Mouse (Mus musculus) left cerebral cortex, postnatal 10 days (tissue): ENCODE measurements around the gene Olfr669. TPM values are rescaled to one million over a fixed set of nuclear protein-coding genes. Genes with fewer than 3 reads are reported as not detected.
"Not testable (repeated sequence)": the region's sequence is repeated elsewhere in the genome, so short reads cannot be mapped to it uniquely, and the experiment has no call there.

Experiments used
- DNase-seq, 2 experiments: peaks; one replicate each; pipeline ENCODE4 v3.0.0; 2021 to 2022; ENCODE audit warnings: low spot score in 2 of 2, mixed read lengths in 1 of 2; ENCODE audit errors: extremely low spot score in 1 of 2
- intact Hi-C: fragments of 180-260 bp; cut with DNase I; formaldehyde crosslinking; loops from one replicate; pipeline ENCODE4 v1.15.1; 2025
- total RNA-seq, 2 experiments: library from RNA; stranded (reverse); gene quantifications; 2 replicates each; pipeline ENCODE4 v1.2.3; 2021

Gene Olfr669
- not detected for total RNA-seq

- intact Hi-C loops, result no loop called here
- no peak for DNase-seq
Observed at GRCm38 (mm10) chr7:104933940-104934339, at the start of gene Olfr669. Gene Olfr669 (plus strand): TSS chr7:104934240.

GRCm38 (mm10) chr7:104895852-104896251, 38.2 kb upstream of the Olfr669 start, which contains the start of gene Olfr666:
Gene Olfr666 (minus strand): TSS chr7:104895952.
- no peak for DNase-seq
- intact Hi-C loops, result no loop called here

DNA sequence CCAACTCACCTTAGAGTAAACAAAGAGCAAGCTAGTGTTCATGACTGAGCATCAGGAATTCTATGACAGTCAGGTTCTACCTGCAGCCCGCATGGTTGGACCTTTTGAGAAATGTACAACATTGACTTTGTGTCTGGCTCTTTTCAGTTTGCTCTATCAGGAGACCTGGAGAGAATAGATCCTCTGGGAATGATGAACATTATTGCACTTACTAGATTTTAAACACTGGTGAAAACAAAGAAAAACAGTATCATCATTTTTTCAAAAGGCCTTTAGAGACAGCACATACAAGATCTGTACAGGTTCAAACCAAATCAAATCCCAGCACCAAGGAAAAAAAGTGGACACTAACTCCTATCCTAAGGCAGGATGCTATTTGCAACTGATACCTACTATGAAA, 12.7 kb upstream of the Olfr669 start, which contains the start of gene Olfr667:
Olfr667 (minus strand) TSS at position 101 of the 400 bp plus-strand sequence.
- intact Hi-C loops, result no loop called here
- no peak for DNase-seq

GRCm38 (mm10) chr7:104927957-104928356, 6.1 kb upstream of the Olfr669 start, which contains the start of gene Olfr668:
Gene Olfr668 (minus strand): TSS chr7:104928057.
- intact Hi-C loops, result no loop called here

GRCm38 (mm10) chr7:104950234-104950633, 16.2 kb downstream of the Olfr669 start:
- intact Hi-C loops, DNase-seq: not testable (repeated sequence)

More at GRCm38 (mm10) chr7:104927957-104928356, 6.1 kb upstream of the Olfr669 start, which contains the start of gene Olfr668:
- no peak for DNase-seq

GRCm38 (mm10) chr7:104962520-104962919, 28.5 kb downstream of the Olfr669 start, which contains the start of gene Olfr670:
Gene Olfr670 (minus strand): TSS chr7:104962620.
- intact Hi-C loops, result no loop called here
- DNase-seq, result no peak

DNA sequence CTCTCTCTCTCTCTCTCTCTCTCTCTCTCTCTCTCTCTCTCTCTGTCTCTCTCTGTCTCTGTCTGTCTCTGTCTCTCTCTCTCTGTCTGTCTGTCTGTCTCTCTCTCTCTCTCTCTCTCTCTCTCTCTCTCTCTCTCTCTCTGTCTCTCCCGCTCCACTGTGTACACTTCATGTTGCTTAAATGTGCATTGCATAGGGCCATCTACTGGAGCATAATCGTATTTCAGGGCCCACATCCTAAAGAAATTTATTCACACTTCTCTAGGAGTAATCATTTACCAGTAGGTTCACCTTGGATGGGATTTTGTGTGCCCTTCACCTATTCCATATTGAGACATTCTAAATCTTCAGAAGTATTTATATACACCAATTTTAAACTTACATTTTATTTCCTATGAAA, 38.5 kb downstream of the Olfr669 start:
- DNase-seq, intact Hi-C loops: not testable (repeated sequence)

- no peak for DNase-seq
- intact Hi-C loops, result no loop called here
Observed at GRCm38 (mm10) chr7:104979026-104979425, 45.0 kb downstream of the Olfr669 start, which contains the start of gene Olfr671. Gene Olfr671 (minus strand): TSS chr7:104979126.

Other genes with a start within 250 kb of the Olfr669 start
- not detected for gene Olfr661, start 247.7 kb upstream of the Olfr669 start, total RNA-seq
- gene Usp17le, start 156.8 kb upstream of the Olfr669 start, total RNA-seq, result not detected
- gene Usp17lb, start 91.6 kb upstream of the Olfr669 start, total RNA-seq, result not detected
- not detected for gene Usp17la, start 77.2 kb upstream of the Olfr669 start, total RNA-seq
- not detected for gene Olfr665, start 56.2 kb upstream of the Olfr669 start, total RNA-seq
- gene Olfr666, start 38.3 kb upstream of the Olfr669 start, total RNA-seq, result not detected
- gene Olfr667, start 12.8 kb upstream of the Olfr669 start, total RNA-seq, result not detected
- gene Olfr668, start 6.2 kb upstream of the Olfr669 start, total RNA-seq, result not detected
- not detected for gene Olfr670, start 28.4 kb downstream of the Olfr669 start, total RNA-seq
- not detected for gene Olfr671, start 44.9 kb downstream of the Olfr669 start, total RNA-seq
- not detected for gene Olfr672, start 67.8 kb downstream of the Olfr669 start, total RNA-seq
- gene Olfr675, start 94.2 kb downstream of the Olfr669 start, total RNA-seq, result not detected
- gene Olfr676, start 98.5 kb downstream of the Olfr669 start, total RNA-seq, result not detected
- not detected for gene Olfr677, start 117.1 kb downstream of the Olfr669 start, total RNA-seq
- gene Olfr678, start 130.2 kb downstream of the Olfr669 start, total RNA-seq, result not detected
- gene Olfr679, start 147.0 kb downstream of the Olfr669 start, total RNA-seq, result not detected
- not detected for gene Olfr680-ps1, start 158.6 kb downstream of the Olfr669 start, total RNA-seq
- not detected for gene Olfr681, start 182.6 kb downstream of the Olfr669 start, total RNA-seq
- gene Olfr683, start 212.8 kb downstream of the Olfr669 start, total RNA-seq, result not detected
- gene Olfr684, start 229.4 kb downstream of the Olfr669 start, total RNA-seq, result not detected